Mouse (Mus musculus) forebrain, embryonic 15.5 days (tissue): ENCODE measurements around the gene Gm12216. TPM values are rescaled to one million over a fixed set of nuclear protein-coding genes. Genes with fewer than 3 reads are reported as not detected.
"Not testable (repeated sequence)": the region's sequence is repeated elsewhere in the genome, so short reads cannot be mapped to it uniquely, and the experiment has no call there.

Experiments used
- ATAC-seq: fragments of 200-750 bp; cut with Nextera tagmentation; replicated peaks from 2 replicates; pipeline ENCODE4 v1.8.0; 2017; ENCODE audit warnings: mild to moderate bottlenecking, moderate TSS enrichment, moderate library complexity
- H3K27ac ChIP-seq: fragments of 300-500 bp; sonication (generic); replicated peaks from 2 replicates; pipeline ENCODE4 v1.5.1; 2015; ENCODE audit warnings: mild to moderate bottlenecking, inconsistent platforms
- H3K27me3 ChIP-seq: fragments of 300-500 bp; sonication (generic); 2 replicates; pipeline ENCODE4 v1.6.1; 2015; ENCODE audit warnings: inconsistent platforms
- H3K36me3 ChIP-seq: fragments of 300-500 bp; sonication (generic); 2 replicates; pipeline ENCODE4 v1.6.1; 2015; ENCODE audit warnings: mild to moderate bottlenecking, inconsistent platforms
- H3K4me1 ChIP-seq: fragments of 300-500 bp; sonication (generic); 2 replicates; pipeline ENCODE4 v1.6.1; 2015; ENCODE audit warnings: inconsistent platforms
- H3K4me2 ChIP-seq: fragments of 300-500 bp; sonication (generic); replicated peaks from 2 replicates; pipeline ENCODE4 v1.6.1; 2015; ENCODE audit warnings: mild to moderate bottlenecking, inconsistent platforms
- H3K4me3 ChIP-seq: fragments of 300-500 bp; sonication (generic); 2 replicates; pipeline ENCODE4 v1.5.1; 2015; ENCODE audit warnings: mild to moderate bottlenecking, inconsistent platforms
- H3K9ac ChIP-seq: fragments of 300-500 bp; sonication (generic); replicated peaks from 2 replicates; pipeline ENCODE4 v1.6.1; 2015; ENCODE audit warnings: mild to moderate bottlenecking, inconsistent platforms
- H3K9me3 ChIP-seq: fragments of 300-500 bp; sonication (generic); 2 replicates; pipeline ENCODE4 v1.6.1; 2016; ENCODE audit warnings: inconsistent platforms
- WGBS: fragments of 180-500 bp; shearing (Covaris S2); methylation state at CpG from one replicate; pipeline ENCODE4 v1.1.7; 2015; ENCODE audit warnings: mixed read lengths; 5-methylcytosine and 5-hydroxymethylcytosine counted together
- polyA plus RNA-seq: library from polyadenylated mRNA; unstranded; fragments of >200 nt; fragmentation: Nextera tagmentation; extraction: Ambion mirVana; gene quantifications from 2 replicates; pipeline ENCODE4 v1.2.1, GENCODE M21; 2015

Gene Gm12216
- polyA plus RNA-seq: 0.28 TPM in 1 of 2 replicates, not detected in the other

DNA sequence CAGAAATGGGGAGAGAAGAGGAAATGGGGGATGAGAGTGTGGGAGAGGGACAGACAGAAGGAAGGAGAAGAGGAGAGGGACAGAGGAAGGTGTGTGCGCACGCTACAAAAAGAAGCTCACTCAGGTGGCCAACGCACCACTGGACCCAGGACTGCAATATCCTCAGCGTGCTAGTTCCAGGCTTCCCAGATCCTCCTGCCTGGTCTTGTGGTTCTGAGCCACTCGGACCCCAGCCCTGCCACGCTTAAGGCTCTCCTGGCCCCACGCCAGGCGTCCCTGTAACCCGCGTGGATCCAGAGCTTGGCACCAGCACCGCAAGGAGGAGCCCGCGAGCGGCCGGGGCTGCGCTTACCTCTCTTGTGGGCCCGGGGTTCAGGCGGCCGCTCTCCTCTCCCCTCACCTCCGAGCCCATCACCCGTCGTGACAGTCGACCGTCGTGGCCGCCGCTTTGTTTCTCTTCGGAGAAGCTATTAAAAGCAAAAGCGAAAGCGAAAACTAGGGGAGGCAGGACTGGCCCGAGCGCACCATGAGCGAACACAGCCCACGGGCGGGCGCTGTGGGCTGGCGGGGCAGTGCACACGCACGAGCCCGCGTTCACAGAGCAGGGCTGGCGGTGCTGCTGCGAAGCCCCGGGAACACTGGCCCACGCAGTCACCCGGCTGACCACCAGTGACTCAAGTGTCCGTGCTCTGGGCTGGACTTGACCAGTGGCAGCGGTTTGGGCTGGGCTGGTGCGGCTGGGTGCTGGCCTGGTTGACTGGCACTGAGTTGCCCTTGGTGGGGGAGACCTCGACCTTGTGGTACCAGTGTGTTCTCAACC is at the start of gene Gm12216:
TSS of gene Gm12216 (minus strand) at position 496 of the 820 bp plus-strand sequence.
- H3K9me3 ChIP-seq, H3K4me1 ChIP-seq, H3K27me3 ChIP-seq, H3K27ac ChIP-seq, H3K36me3 ChIP-seq: not testable (repeated sequence)
- H3K4me3 ChIP-seq: peak within 1 kb of the TSS; percentile 49
- H3K9ac ChIP-seq: peak within 1 kb of the TSS; percentile 25; the same call in 1 of the 2 replicates
- WGBS: 11% methylated on average over 44 of the region's 50 CpGs
- ATAC-seq: peak; percentile 70; the same call in 1 of the 2 replicates
- H3K4me2 ChIP-seq: peak within 1 kb of the TSS; percentile 77

DNA sequence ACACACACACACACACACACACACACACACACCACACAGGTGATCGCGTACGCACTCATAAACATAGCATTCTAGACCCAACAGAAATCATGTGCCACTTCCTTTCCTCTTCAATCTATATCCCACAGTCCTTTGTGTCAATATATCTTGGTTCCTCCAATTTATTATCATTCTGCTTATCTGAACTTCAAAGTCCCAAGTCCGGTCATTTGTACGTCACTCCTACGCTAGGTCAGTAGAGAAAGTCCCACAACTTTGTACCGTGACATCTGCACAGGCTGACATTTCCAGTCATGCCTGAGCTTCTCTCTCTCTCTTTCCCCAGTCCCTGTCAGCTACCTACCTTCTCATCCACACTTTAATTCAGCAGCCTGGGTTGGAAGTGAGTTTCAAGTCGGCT is 49.6 kb upstream of the Gm12216 start:
- no peak for ATAC-seq
- 93% methylated on average over 8 of the region's 8 CpGs for WGBS
- H3K4me2 ChIP-seq: no peak overlapping the region
- H3K4me1 ChIP-seq: no peaks in the 10 kb centered on the region
- H3K27ac ChIP-seq: no peak overlapping the region
- no peak overlapping the region for H3K4me3 ChIP-seq
- H3K9ac ChIP-seq: no peak overlapping the region
- H3K36me3 ChIP-seq: no peaks in the 10 kb centered on the region
- no peaks in the 10 kb centered on the region for H3K27me3 ChIP-seq
- H3K9me3 ChIP-seq: no peaks in the 10 kb centered on the region

DNA sequence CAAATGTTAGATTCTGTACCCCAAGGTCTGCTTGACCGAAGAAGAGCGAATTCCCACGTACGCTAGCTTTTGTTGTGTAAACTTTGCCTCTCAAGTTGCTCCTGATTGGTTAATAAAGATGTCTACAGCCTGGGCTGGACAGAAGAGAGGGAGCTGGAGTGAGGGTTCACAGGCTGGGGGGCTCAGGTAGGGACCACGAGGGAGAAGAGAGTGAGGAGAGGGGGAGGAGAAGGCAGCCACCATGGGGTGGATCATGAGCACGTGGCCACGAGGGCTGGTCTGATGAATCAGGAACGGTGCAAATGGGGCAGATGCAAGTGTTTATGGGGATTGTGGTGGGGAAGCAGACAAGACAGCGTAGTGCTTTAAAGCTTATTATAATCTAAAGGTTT is 45.5 kb upstream of the Gm12216 start:
- no peaks in the 10 kb centered on the region for H3K27me3 ChIP-seq
- H3K4me2 ChIP-seq: no peak overlapping the region
- no peak for ATAC-seq
- H3K4me3 ChIP-seq: no peak overlapping the region
- 84% methylated on average over 9 of the region's 9 CpGs for WGBS
- H3K9me3 ChIP-seq: no peaks in the 10 kb centered on the region
- H3K9ac ChIP-seq: no peak overlapping the region
- no peaks in the 10 kb centered on the region for H3K36me3 ChIP-seq
- H3K27ac ChIP-seq: no peak overlapping the region
- H3K4me1 ChIP-seq: no peaks in the 10 kb centered on the region

GRCm38 (mm10) chr11:53903781-53904533 is 44.9 kb upstream of the Gm12216 start:
- Histone ChIP-seq H3K4me2 (no peak overlapping the region), H3K9me3 (no peaks in the 10 kb centered on the region), H3K4me3 (no peak overlapping the region), H3K9ac (no peak overlapping the region), H3K36me3 (no peaks in the 10 kb centered on the region), H3K4me1 (no peaks in the 10 kb centered on the region), H3K27ac (no peak overlapping the region), H3K27me3 (no peaks in the 10 kb centered on the region)
- 50% methylated on average over 16 of the region's 16 CpGs for WGBS
- ATAC-seq: no peak

GRCm38 (mm10) chr11:53902741-53903140 is 43.7 kb upstream of the Gm12216 start:
- no peak for ATAC-seq
- H3K4me1 ChIP-seq: no peaks in the 10 kb centered on the region
- no peaks in the 10 kb centered on the region for H3K27me3 ChIP-seq
- H3K4me2 ChIP-seq: no peak overlapping the region
- no peak overlapping the region for H3K9ac ChIP-seq
- H3K27ac ChIP-seq: no peak overlapping the region
- H3K4me3 ChIP-seq: no peak overlapping the region
- H3K36me3 ChIP-seq: no peaks in the 10 kb centered on the region
- 92% methylated on average over 14 of the region's 14 CpGs for WGBS
- no peaks in the 10 kb centered on the region for H3K9me3 ChIP-seq

DNA sequence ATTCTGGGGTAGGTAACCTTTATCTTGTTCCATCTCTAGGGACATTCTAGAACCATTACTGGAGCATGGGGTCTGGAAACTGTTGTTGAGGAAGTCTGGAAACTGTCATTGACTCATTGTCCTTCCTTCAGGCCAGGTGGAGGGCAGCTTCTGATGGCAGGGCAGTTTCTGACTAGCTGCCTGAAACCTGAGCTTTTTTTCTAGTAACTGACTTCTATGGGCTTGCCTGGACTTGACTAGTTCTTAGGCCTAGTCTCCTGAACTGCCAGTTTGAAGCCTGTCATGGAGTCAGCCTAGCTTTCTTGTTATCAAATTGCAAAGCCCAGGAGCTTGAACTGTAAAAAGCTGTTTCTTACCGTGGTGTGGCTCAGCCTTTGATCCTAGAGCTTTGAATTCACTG is 41.9 kb upstream of the Gm12216 start:
- 65% methylated on average over 1 of the region's 1 CpGs for WGBS
- H3K36me3 ChIP-seq: no peaks in the 10 kb centered on the region
- no peak overlapping the region for H3K4me3 ChIP-seq
- no peaks in the 10 kb centered on the region for H3K4me1 ChIP-seq
- ATAC-seq: no peak
- H3K9ac ChIP-seq: no peak overlapping the region
- no peak overlapping the region for H3K4me2 ChIP-seq
- H3K27ac ChIP-seq: no peak overlapping the region
- no peaks in the 10 kb centered on the region for H3K27me3 ChIP-seq
- no peaks in the 10 kb centered on the region for H3K9me3 ChIP-seq

GRCm38 (mm10) chr11:53899981-53900380 is 40.9 kb upstream of the Gm12216 start:
- no peak for ATAC-seq
- 80% methylated on average over 6 of the region's 6 CpGs for WGBS
- no peaks in the 10 kb centered on the region for H3K4me1 ChIP-seq

GRCm38 (mm10) chr11:53899004-53899403 is 39.9 kb upstream of the Gm12216 start:
- no peaks in the 10 kb centered on the region for H3K36me3 ChIP-seq
- 64% methylated on average over 3 of the region's 3 CpGs for WGBS
- H3K27ac ChIP-seq: no peak overlapping the region
- no peak for ATAC-seq
- no peaks in the 10 kb centered on the region for H3K4me1 ChIP-seq
- H3K9me3 ChIP-seq: no peaks in the 10 kb centered on the region
- no peaks in the 10 kb centered on the region for H3K27me3 ChIP-seq
- no peak overlapping the region for H3K9ac ChIP-seq
- no peak overlapping the region for H3K4me3 ChIP-seq
- H3K4me2 ChIP-seq: no peak overlapping the region

More at GRCm38 (mm10) chr11:53899981-53900380, 40.9 kb upstream of the Gm12216 start:
- Histone ChIP-seq H3K27ac (no peak overlapping the region), H3K36me3 (no peaks in the 10 kb centered on the region), H3K4me3 (no peak overlapping the region), H3K9me3 (no peaks in the 10 kb centered on the region), H3K4me2 (no peak overlapping the region), H3K27me3 (no peaks in the 10 kb centered on the region), H3K9ac (no peak overlapping the region)

DNA sequence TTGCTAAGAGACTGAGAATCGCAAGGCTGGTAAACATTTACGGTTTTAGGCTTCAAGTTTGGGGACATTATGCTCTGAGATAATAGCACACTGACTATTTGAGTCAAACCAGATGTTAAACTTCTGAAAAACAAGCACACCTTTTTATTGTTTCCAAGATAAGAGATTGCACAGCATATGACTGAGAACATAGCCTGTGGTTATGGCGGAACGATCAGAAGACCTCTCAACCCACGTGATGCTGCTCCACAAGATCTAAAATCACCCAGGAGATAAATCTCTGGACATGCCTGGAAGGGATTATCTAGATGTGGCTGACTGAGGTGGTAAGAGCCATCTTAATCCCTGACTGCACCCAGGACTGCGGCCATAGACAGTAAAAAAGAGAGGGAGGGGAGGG is 37.9 kb upstream of the Gm12216 start:
- 84% methylated on average over 6 of the region's 6 CpGs for WGBS

DNA sequence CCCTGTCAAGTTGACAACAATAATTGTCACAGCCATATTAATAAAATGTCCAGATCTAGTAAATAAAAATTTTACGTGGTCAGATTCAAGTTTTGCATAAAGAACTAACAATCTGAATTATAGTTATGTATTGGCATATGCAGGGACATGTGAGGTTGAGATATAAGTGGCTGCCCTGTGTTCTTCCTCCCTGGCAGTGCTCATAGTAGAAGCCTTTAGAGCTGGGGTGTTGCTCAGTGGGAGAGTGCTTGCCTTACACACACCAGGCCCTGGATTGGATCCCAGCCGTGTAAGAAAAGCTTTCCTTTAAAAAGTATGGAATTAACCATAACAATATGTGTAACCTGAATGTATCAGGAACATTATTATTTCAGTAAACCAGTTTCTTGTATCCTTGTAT is 34.4 kb upstream of the Gm12216 start:
- 69% methylated on average over 2 of the region's 2 CpGs for WGBS

More for the DNA sequence above, 37.9 kb upstream of the Gm12216 start:
- ATAC-seq: no peak
- Histone ChIP-seq H3K9me3 (no peaks in the 10 kb centered on the region), H3K27ac (no peak overlapping the region), H3K4me1 (peaks cover 3% of the 10 kb centered on the region; the same call in 1 of the 2 replicates), H3K4me3 (no peak overlapping the region), H3K36me3 (no peaks in the 10 kb centered on the region), H3K9ac (no peak overlapping the region), H3K27me3 (no peaks in the 10 kb centered on the region), H3K4me2 (no peak overlapping the region)

DNA sequence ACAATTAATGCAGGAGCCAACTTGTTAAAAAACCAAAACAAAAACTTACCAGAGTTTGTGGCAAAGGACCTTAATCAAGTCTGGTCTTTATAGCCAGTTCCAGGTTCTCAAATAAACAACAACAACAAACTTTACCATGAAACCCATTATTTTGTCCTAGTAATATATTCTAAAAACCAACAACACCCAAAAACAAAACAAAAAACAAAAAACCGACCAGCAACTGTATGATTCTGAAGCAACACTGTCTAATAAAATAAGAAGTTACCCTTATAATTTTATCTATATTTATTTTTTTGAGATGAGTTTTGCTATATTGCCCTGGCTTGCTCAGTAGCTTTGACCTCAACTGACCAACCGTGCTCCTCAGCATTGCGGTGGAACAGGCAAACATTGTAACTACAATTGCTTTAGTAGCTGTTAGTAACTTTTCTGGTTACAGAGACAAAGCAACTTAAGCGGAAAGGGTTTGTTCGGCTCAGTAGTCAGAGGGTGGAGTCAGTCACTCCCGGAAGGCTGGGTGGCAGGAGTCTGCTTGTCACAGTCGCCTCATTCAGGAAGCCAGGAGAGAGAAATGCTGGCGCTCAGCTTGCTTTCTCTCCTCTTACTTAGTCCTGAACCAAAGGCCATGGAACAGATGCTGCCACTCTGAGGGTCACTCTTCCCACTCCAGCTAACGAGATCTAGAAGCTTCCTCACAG is 33.8 kb upstream of the Gm12216 start:
- no peaks in the 10 kb centered on the region for H3K27me3 ChIP-seq
- H3K4me2 ChIP-seq: no peak overlapping the region
- H3K4me3 ChIP-seq: no peak overlapping the region
- WGBS: 41% methylated on average over 9 of the region's 9 CpGs
- no peak overlapping the region for H3K27ac ChIP-seq
- ATAC-seq: no peak
- no peaks in the 10 kb centered on the region for H3K9me3 ChIP-seq
- H3K36me3 ChIP-seq: no peaks in the 10 kb centered on the region
- no peak overlapping the region for H3K9ac ChIP-seq
- peaks cover 25% of the 10 kb centered on the region for H3K4me1 ChIP-seq

More for the DNA sequence above, 34.4 kb upstream of the Gm12216 start:
- peaks cover 23% of the 10 kb centered on the region for H3K4me1 ChIP-seq
- no peak for ATAC-seq
- H3K9me3 ChIP-seq: no peaks in the 10 kb centered on the region
- no peak overlapping the region for H3K9ac ChIP-seq
- no peaks in the 10 kb centered on the region for H3K36me3 ChIP-seq
- H3K4me3 ChIP-seq: no peak overlapping the region
- H3K27me3 ChIP-seq: no peaks in the 10 kb centered on the region
- H3K27ac ChIP-seq: no peak overlapping the region
- H3K4me2 ChIP-seq: no peak overlapping the region
